Mouse (Mus musculus) heart, postnatal 25 days (tissue): Measurements from ENCODE around the gene Tpra1. TPM values are rescaled to one million over a fixed set of nuclear protein-coding genes. Genes with fewer than 3 reads are reported as not detected.

Experiments used
- DNase-seq: peaks from one replicate; pipeline ENCODE4 v3.0.0; 2022; ENCODE audit warnings: low spot score
- intact Hi-C: fragments of 180-260 bp; cut with DNase I; formaldehyde crosslinking; loops from one replicate; pipeline ENCODE4 v1.15.1; 2025
- total RNA-seq, 2 experiments: library from RNA; stranded (reverse); gene quantifications; 2 replicates each; pipeline ENCODE4 v1.2.3; 2021

The Tpra1 gene
- total RNA-seq, 2 experiments from 2014 or later, result 36.4 to 37.2 TPM

DNA sequence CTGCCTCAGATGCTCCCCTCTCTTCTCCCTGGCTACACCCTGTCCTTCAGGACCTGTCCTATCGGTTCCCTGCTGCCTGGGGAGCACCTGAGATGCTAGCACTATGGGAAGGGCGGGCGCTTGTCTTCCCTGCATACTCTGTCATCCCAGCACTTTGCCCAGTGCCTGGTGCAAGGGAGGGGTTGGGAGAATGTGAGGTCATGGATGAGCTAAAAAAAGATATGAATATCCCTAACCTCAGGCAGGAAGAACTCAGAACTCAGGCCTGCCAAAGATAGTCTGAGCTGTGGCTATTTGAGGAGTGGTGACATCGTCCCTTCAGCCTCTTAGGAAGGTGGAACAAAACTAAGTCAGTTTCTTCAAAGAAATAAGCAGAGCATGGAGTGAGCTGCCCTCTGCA, 39.6 kb downstream of the Tpra1 start:
- intact Hi-C loops, result no loop called here
- DNase-seq, result no peak

DNA sequence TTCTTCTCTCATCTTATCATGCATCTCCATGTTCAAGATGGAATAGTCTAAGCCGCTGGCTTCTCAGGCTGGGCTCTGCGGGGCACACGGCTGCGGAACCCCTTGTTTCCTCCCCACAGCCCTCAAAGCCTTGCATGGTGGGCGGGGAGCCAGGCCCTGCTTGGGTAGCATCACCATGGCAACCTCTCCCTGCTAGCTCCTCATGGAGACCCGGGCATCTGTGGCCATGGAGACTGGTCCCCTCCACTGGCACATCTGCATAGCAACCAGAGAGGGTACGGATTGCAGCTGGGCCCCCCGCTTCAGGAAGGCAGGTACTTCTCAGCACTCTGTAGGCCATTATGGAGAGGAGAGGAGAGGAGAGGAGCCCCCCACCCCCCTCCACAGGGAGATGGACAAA, 40.5 kb downstream of the Tpra1 start:
- no peak for DNase-seq
- intact Hi-C loops, result no loop called here

DNA sequence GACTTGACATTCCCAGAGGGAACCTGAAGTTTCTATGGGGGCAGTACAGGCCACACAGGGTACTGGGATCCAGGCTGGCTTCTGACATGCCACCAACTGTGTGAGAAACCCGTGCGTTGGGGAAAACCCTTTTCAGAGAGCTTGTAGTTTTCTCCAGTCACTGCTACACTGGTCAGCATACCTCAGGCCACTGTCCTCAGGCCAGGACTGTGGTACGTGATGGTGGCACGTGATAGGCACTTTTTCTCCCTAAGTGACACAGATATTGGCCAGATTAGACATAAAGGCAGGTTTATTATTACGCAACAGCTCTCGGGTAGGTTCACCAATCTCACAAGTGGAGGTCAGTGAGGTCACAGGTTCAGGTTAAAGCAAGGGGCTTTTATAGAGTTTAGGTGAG, 41.6 kb downstream of the Tpra1 start:
- no peak for DNase-seq
- intact Hi-C loops, result no loop called here

- no peak for DNase-seq
- intact Hi-C loops, result no loop called here
Measured at GRCm38 (mm10) chr6:88946442-88946841, 44.4 kb downstream of the Tpra1 start.

GRCm38 (mm10) chr6:88947771-88948170, 45.7 kb downstream of the Tpra1 start:
- intact Hi-C loops, result no loop called here
- DNase-seq, result no peak

DNA sequence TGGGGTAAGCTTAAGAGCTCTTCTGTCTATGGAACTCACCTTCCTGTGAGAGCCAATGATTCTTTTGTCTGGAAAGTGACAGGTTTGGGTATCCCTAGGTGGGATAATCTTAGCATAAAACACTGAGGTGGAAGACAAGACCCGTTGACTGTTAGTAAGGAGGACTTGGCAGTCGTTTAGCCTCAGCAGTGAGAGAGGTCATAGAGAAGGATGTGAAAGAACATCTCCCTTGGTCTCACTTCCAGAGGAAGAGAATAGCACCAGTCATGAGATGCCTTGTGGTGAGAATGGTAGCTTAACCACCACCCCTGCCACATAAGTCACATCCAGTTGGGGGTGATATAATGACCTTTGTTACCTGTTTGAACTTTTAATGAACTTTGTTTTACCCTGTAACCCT, 54.7 kb downstream of the Tpra1 start:
- DNase-seq, result no peak
- intact Hi-C loops, result no loop called here

GRCm38 (mm10) chr6:88957313-88957712, 55.3 kb downstream of the Tpra1 start:
- no peak for DNase-seq
- intact Hi-C loops, result no loop called here

DNA sequence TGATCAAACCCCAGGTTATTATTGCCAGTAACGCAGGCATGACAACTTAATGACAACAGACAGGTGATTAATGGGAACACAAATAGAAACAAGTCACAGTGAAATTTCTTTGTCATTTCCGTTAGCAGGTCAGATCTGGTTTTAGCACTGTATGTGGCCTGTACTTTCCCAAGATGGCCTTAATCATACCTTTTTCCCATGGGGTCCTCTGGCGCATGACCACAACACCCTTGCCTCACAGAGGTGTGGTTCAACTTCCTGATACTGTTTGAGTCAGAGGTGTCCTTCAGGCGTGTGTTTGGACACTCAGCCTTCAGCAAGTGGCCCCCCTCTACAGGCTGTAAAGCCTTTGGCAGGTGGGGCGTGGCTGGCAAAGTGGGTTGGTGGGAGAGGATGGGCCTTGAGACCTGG, 55.8 kb downstream of the Tpra1 start:
- no peak for DNase-seq
- intact Hi-C loops, result no loop called here

- DNase-seq, result no peak
- intact Hi-C loops, result no loop called here
Measured at GRCm38 (mm10) chr6:88958305-88958704, 56.3 kb downstream of the Tpra1 start.

DNA sequence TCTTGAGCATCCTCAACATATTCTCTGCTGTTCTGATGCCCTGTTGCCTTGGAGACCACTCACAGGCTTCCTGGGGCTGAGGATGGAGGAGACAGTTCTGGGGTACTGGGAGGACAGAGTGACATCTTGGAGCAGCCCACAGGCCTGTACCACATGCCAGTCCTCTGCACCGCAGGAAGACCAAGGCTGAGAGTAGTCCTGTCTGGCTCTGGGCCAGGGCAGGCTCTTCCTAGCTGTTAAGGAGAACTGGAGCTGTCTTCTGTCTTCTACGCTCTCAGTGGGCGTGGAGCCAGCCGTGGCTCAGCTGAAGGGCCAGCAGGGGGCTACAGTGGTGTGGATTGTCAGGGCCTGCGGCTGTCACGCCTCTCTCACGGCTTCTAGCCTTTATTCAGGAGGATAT, 57.8 kb downstream of the Tpra1 start:
- DNase-seq, result no peak
- intact Hi-C loops, result no loop called here

DNA sequence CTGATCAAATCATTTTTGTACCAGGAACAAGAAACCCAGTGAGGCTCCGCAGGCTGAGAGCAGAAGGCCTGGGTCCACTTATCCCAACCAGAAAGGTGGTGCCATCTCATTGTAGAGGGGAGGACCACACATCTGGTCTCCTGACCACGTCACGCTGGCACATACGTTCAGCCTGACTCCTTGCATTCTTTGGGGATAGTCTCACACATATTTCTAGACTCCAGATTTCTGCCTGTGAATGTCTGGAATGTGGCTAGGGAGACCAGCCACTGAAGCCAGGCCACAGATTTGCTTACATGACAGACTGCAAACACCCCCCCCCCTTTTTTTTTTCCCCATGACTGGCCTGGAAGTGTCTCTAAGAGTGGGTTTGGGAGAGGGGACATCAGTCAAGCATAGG, 58.9 kb downstream of the Tpra1 start:
- DNase-seq, result no peak
- intact Hi-C loops, result no loop called here

Other genes with a start within 250 kb of the Tpra1 start
- 100 to 1,000 TPM; 115 to 127 TPM for gene Mgll, start 177.8 kb upstream of the Tpra1 start, total RNA-seq
- 10 to 100 TPM; 21.9 to 23.3 TPM for gene Abtb1, start 60.3 kb upstream of the Tpra1 start, total RNA-seq
- gene Podxl2, start 27.2 kb upstream of the Tpra1 start, total RNA-seq, result 10 to 100 TPM; 16.5 to 16.8 TPM
- 1 to 10 TPM; 6.1 to 7.4 TPM for gene Mcm2, start 3.5 kb upstream of the Tpra1 start, total RNA-seq